Mouse (Mus musculus): ENCODE data around the gene Lgr6.

DNA sequence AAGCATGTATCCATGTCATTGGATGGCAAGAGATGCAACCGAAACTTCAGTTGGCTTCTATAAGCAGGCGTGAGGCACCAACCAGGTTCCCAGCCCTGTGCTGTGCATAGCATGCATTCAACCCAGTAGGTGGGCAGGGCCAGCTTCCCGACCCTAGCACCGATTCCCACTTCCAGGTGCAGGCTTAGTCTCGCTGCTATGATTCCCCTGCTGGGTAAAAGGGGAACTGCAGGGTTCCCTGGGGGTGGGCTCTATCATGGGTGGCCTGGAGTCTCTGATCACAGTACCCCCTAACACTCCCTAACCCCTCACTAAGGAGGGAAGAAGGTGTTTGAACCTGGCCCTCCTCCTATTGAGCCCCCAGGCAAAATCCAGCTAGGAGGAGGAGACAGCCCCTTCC, 42.1 kb downstream of the Lgr6 start:
- TF ChIP-seq POLR2A (IDR thresholded peaks at IDR 0.05; ENCODE audit: low read depth, low read length) (no peak), CTCF (IDR thresholded peaks at IDR 0.05; ENCODE audit: extremely low read depth, insufficient read length, insufficient replicate concordance, low read depth, low read length) (no peak)
